8 mouse cellular contexts compared by ENCODE assay signal in genomic region chr4:3084021-3084545, GRCm38 (mm10).
A peak's percentile ranks its signal among the peaks of the same experiment; 100 is the strongest.
DNase-seq lines count a peak whose midpoint lies in the region; ATAC-seq and TF ChIP-seq lines count a peak whose summit lies in the region.

No protein-coding gene starts in this region.

- no peak overlapping the region for H3K4me2 ChIP-seq in forebrain, postnatal 0 days (ENCODE audit: low read depth)
- H3K4me2 ChIP-seq in hindbrain, embryonic 15.5 days, result no peak overlapping the region
- H3K4me2 ChIP-seq in midbrain, embryonic 16.5 days (ENCODE audit: low read length), result no peak overlapping the region

- WGBS in forebrain, embryonic 10.5 days, result 65% methylated on average over 3 of the region's 3 CpGs
- 71% methylated on average over 3 of the region's 3 CpGs for WGBS in forebrain, postnatal 0 days
- 70% methylated on average over 3 of the region's 3 CpGs for WGBS in hindbrain, embryonic 15.5 days
- WGBS in midbrain, embryonic 16.5 days, result 70% methylated on average over 3 of the region's 3 CpGs

- no peaks in the 10 kb centered on the region for H3K36me3 ChIP-seq in forebrain, embryonic 10.5 days (replicated peaks)
- H3K36me3 ChIP-seq in forebrain, postnatal 0 days (ENCODE audit: insufficient read depth), result no peaks in the 10 kb centered on the region
- no peaks in the 10 kb centered on the region for H3K36me3 ChIP-seq in hindbrain, embryonic 15.5 days
- no peaks in the 10 kb centered on the region for H3K36me3 ChIP-seq in midbrain, embryonic 16.5 days (ENCODE audit: control insufficient read depth, insufficient read depth, low read length)

- H3K27me3 ChIP-seq in forebrain, embryonic 10.5 days (ENCODE audit: poor library complexity, severe bottlenecking), result no peaks in the 10 kb centered on the region
- no peaks in the 10 kb centered on the region for H3K27me3 ChIP-seq in forebrain, postnatal 0 days (ENCODE audit: insufficient read depth, low read length)
- H3K27me3 ChIP-seq in hindbrain, embryonic 15.5 days, result no peaks in the 10 kb centered on the region
- no peaks in the 10 kb centered on the region for H3K27me3 ChIP-seq in midbrain, embryonic 16.5 days (ENCODE audit: control insufficient read depth, insufficient read depth, low read depth, low read length)

- ATAC-seq in forebrain, postnatal 0 days, result no peak
- ATAC-seq in hindbrain, embryonic 15.5 days (ENCODE audit: low FRiP score, low read depth), result peak; percentile 17
- 0 out of 2 replicates have a peak, but pooled peaks have one; percentile 7 for ATAC-seq in midbrain, embryonic 16.5 days

- no peak overlapping the region for H3K27ac ChIP-seq in forebrain, embryonic 10.5 days
- H3K27ac ChIP-seq in forebrain, postnatal 0 days (ENCODE audit: low read depth, low read length), result no peak overlapping the region
- H3K27ac ChIP-seq in hindbrain, embryonic 15.5 days (replicated peaks), result no peak overlapping the region
- H3K27ac ChIP-seq in midbrain, embryonic 16.5 days (ENCODE audit: low read length), result no peak overlapping the region

- DNase-seq in forebrain, embryonic 10.5 days (ENCODE audit: extremely low spot score, low spot score), result peak; percentile 16
- no peak for DNase-seq in forebrain, postnatal 0 days
- peak; percentile 2 for DNase-seq in thymus, postnatal 14 days
- DNase-seq in thymus, postnatal 25 days, result no peak
- no peak for DNase-seq in retina, postnatal 1 day
- no peak for DNase-seq in cerebellum, adult 11-12 months

- H3K9me3 ChIP-seq in forebrain, embryonic 10.5 days, result peaks cover 96% of the 10 kb centered on the region
- peaks cover 83% of the 10 kb centered on the region for H3K9me3 ChIP-seq in forebrain, postnatal 0 days (ENCODE audit: low read length)
- peaks cover 73% of the 10 kb centered on the region for H3K9me3 ChIP-seq in hindbrain, embryonic 15.5 days
- H3K9me3 ChIP-seq in midbrain, embryonic 16.5 days (replicated peaks; ENCODE audit: control insufficient read depth, low read length, poor library complexity, severe bottlenecking), result peaks cover 73% of the 10 kb centered on the region

- H3K4me3 ChIP-seq in forebrain, embryonic 10.5 days, result no peak overlapping the region
- H3K4me3 ChIP-seq in forebrain, postnatal 0 days (ENCODE audit: low read depth, low read length), result no peak overlapping the region
- no peak overlapping the region for H3K4me3 ChIP-seq in hindbrain, embryonic 15.5 days
- no peak overlapping the region for H3K4me3 ChIP-seq in midbrain, embryonic 16.5 days (ENCODE audit: low read depth, low read length)

- no peak overlapping the region for H3K9ac ChIP-seq in forebrain, postnatal 0 days
- H3K9ac ChIP-seq in hindbrain, embryonic 15.5 days, result no peak overlapping the region
- H3K9ac ChIP-seq in midbrain, embryonic 16.5 days (ENCODE audit: low read depth, low read length), result no peak overlapping the region

- no peak for TF ChIP-seq CTCF in forebrain, postnatal 0 days (IDR thresholded peaks at IDR 0.05; ENCODE audit: low read depth)

- H3K4me1 ChIP-seq in forebrain, embryonic 10.5 days, result no peaks in the 10 kb centered on the region
- no peaks in the 10 kb centered on the region for H3K4me1 ChIP-seq in forebrain, postnatal 0 days (ENCODE audit: insufficient read depth)
- no peaks in the 10 kb centered on the region for H3K4me1 ChIP-seq in hindbrain, embryonic 15.5 days (replicated peaks)
- H3K4me1 ChIP-seq in midbrain, embryonic 16.5 days (ENCODE audit: control insufficient read depth, insufficient read depth, low read length), result no peaks in the 10 kb centered on the region

Comparison
In these comparisons a context has a peak if more than half of its experiments do, and no peak if none do; other contexts are left out.
1. DNase-seq: peak in forebrain, embryonic 10.5 days (single experiment) and thymus, postnatal 14 days (single experiment); none in forebrain, postnatal 0 days (single experiment), thymus, postnatal 25 days (single experiment), retina, postnatal 1 day (single experiment) and cerebellum, adult 11-12 months (single experiment).